Mouse (Mus musculus): Measurements from ENCODE around the gene Ppm1l.

DNA sequence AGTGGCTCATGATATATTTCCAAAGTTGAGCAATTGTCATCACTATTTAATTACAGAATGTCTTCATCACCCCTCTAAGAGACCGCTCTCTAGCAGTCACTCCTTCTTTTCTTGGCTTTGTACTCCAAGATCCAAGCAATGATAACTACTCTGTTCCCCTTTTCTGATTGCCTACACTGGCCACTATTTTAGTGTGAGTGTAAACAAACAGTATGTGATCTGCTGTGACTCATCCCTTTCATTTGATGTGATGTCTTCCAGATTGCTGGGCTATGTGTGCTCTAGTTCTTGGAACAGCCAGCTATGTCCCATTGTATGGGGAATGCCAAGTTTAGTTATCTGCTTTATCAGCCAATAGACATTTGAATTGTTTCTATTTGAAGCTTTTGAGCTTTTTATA is 210.7 kb downstream of the Ppm1l start:
- TF ChIP-seq POLR2A (IDR thresholded peaks at IDR 0.05; ENCODE audit: low read depth, low read length): no peak
- no peak for TF ChIP-seq CTCF (IDR thresholded peaks at IDR 0.05; ENCODE audit: borderline replicate concordance, insufficient read depth, low read length)
